Mouse (Mus musculus): ENCODE measurements around the gene Bricd5. TPM values are rescaled to one million over a fixed set of nuclear protein-coding genes. Genes with fewer than 3 reads are reported as not detected.
"Not testable (repeated sequence)": the region's sequence is repeated elsewhere in the genome, so short reads cannot be mapped to it uniquely, and the experiment has no call there.

Bricd5 gene
- polyA plus RNA-seq (2016; fragmentation: Nextera tagmentation; extraction: Ambion mirVana), result 0.18 TPM in 1 of 2 replicates, not detected in the other

GRCm38 (mm10) chr17:24473612-24474275 is at the start of gene Bricd5:
Gene Bricd5, plus strand, starts transcription at chr17:24473884.
- Histone ChIP-seq H3K4me3 (peak within 1 kb of the TSS; percentile 95), H3K4me2 (peak within 1 kb of the TSS; percentile 90), H3K4me1 (peaks cover 49% of the 10 kb centered on the region), H3K27ac (peak within 1 kb of the TSS; percentile 96), H3K9ac (peak within 1 kb of the TSS; percentile 99), H3K27me3 (replicated peaks) (no peaks in the 10 kb centered on the region), H3K9me3 (replicated peaks) (no peaks in the 10 kb centered on the region), H3K36me3 (peaks cover 64% of the 10 kb centered on the region)
- 78% methylated on average over 6 of the region's 6 CpGs for WGBS (ENCODE audit: insufficient replicate concordance)
- no peak for ATAC-seq

- no peak for ATAC-seq
- Histone ChIP-seq H3K9me3 (replicated peaks) (no peaks in the 10 kb centered on the region), H3K36me3 (peaks cover 64% of the 10 kb centered on the region), H3K27me3 (replicated peaks) (no peaks in the 10 kb centered on the region), H3K27ac (no peak overlapping the region), H3K4me1 (peaks cover 26% of the 10 kb centered on the region), H3K4me3 (no peak overlapping the region), H3K4me2 (no peak overlapping the region), H3K9ac (no peak overlapping the region)
- 79% methylated on average over 5 of the region's 5 CpGs for WGBS (ENCODE audit: insufficient replicate concordance)
These were observed 49.2 kb upstream of the Bricd5 start for GRCm38 (mm10) chr17:24424489-24424888.

GRCm38 (mm10) chr17:24425326-24425725 is 48.4 kb upstream of the Bricd5 start:
- H3K9me3 ChIP-seq (replicated peaks); H3K27me3 ChIP-seq (replicated peaks); ATAC-seq; H3K4me2 ChIP-seq; H3K4me3 ChIP-seq; H3K9ac ChIP-seq; H3K27ac ChIP-seq: not testable (repeated sequence)
- Histone ChIP-seq H3K4me1 (peaks cover 34% of the 10 kb centered on the region), H3K36me3 (peaks cover 64% of the 10 kb centered on the region)
- 92% methylated on average over 5 of the region's 8 CpGs for WGBS (ENCODE audit: insufficient replicate concordance)

GRCm38 (mm10) chr17:24425905-24426304 is 47.8 kb upstream of the Bricd5 start:
- Histone ChIP-seq H3K4me2 (peak overlapping the region; percentile 84), H3K9me3 (replicated peaks) (no peaks in the 10 kb centered on the region), H3K4me1 (peaks cover 40% of the 10 kb centered on the region), H3K9ac (peak overlapping the region; percentile 90; the same call in 1 of the 2 replicates), H3K36me3 (peaks cover 63% of the 10 kb centered on the region), H3K27ac (peak overlapping the region; percentile 94; the same call in 1 of the 2 replicates), H3K4me3 (peak overlapping the region; percentile 74), H3K27me3 (replicated peaks) (no peaks in the 10 kb centered on the region)
- 84% methylated on average over 7 of the region's 7 CpGs for WGBS (ENCODE audit: insufficient replicate concordance)
- no peak for ATAC-seq

GRCm38 (mm10) chr17:24426471-24427169 is 47.1 kb upstream of the Bricd5 start, which contains the start of gene Eci1:
Gene Eci1, plus strand, starts transcription at chr17:24426641.
- H3K9ac ChIP-seq, result peak within 1 kb of the TSS; percentile 90
- peak within 1 kb of the TSS; percentile 84 for H3K4me2 ChIP-seq
- peak within 1 kb of the TSS; percentile 94 for H3K27ac ChIP-seq
- peak; percentile 98 for ATAC-seq
- no peaks in the 10 kb centered on the region for H3K9me3 ChIP-seq (replicated peaks)
- H3K36me3 ChIP-seq, result peaks cover 59% of the 10 kb centered on the region
- peaks cover 40% of the 10 kb centered on the region for H3K4me1 ChIP-seq
- no peaks in the 10 kb centered on the region for H3K27me3 ChIP-seq (replicated peaks)
- H3K4me3 ChIP-seq, result peak within 1 kb of the TSS; percentile 74
- WGBS (ENCODE audit: insufficient replicate concordance), result under 1% methylated on average over 48 of the region's 48 CpGs

GRCm38 (mm10) chr17:24427170-24427557 is 46.5 kb upstream of the Bricd5 start:
- H3K4me2 ChIP-seq, result peak overlapping the region; percentile 84
- H3K9me3 ChIP-seq (replicated peaks), result no peaks in the 10 kb centered on the region
- H3K9ac ChIP-seq, result peak overlapping the region; percentile 90
- H3K36me3 ChIP-seq, result peaks cover 57% of the 10 kb centered on the region
- 3% methylated on average over 8 of the region's 8 CpGs for WGBS (ENCODE audit: insufficient replicate concordance)
- no peaks in the 10 kb centered on the region for H3K27me3 ChIP-seq (replicated peaks)
- peak overlapping the region; percentile 94 for H3K27ac ChIP-seq
- H3K4me3 ChIP-seq, result peak overlapping the region; percentile 74
- no peak for ATAC-seq
- peaks cover 40% of the 10 kb centered on the region for H3K4me1 ChIP-seq

GRCm38 (mm10) chr17:24429201-24429983 is 44.3 kb upstream of the Bricd5 start:
- ATAC-seq, result no peak
- H3K36me3 ChIP-seq, result peaks cover 51% of the 10 kb centered on the region
- H3K9me3 ChIP-seq (replicated peaks), result no peaks in the 10 kb centered on the region
- no peak overlapping the region for H3K4me3 ChIP-seq
- no peak overlapping the region for H3K4me2 ChIP-seq
- 0 out of 2 replicates have a peak overlapping the region, but pooled peaks have one; percentile 12 for H3K27ac ChIP-seq
- H3K9ac ChIP-seq, result no peak overlapping the region
- WGBS (ENCODE audit: insufficient replicate concordance), result 81% methylated on average over 14 of the region's 14 CpGs
- peaks cover 40% of the 10 kb centered on the region for H3K4me1 ChIP-seq
- no peaks in the 10 kb centered on the region for H3K27me3 ChIP-seq (replicated peaks)

- WGBS (ENCODE audit: insufficient replicate concordance), result 77% methylated on average over 5 of the region's 5 CpGs
- H3K9ac ChIP-seq, result no peak overlapping the region
- no peaks in the 10 kb centered on the region for H3K4me1 ChIP-seq
- peak; percentile 36; the same call in 1 of the 2 replicates for ATAC-seq
- H3K4me2 ChIP-seq, result no peak overlapping the region
- no peak overlapping the region for H3K4me3 ChIP-seq
- H3K36me3 ChIP-seq, result peaks cover 92% of the 10 kb centered on the region
- no peak overlapping the region for H3K27ac ChIP-seq
- no peaks in the 10 kb centered on the region for H3K27me3 ChIP-seq (replicated peaks)
- no peaks in the 10 kb centered on the region for H3K9me3 ChIP-seq (replicated peaks)
These were observed 36.7 kb upstream of the Bricd5 start for GRCm38 (mm10) chr17:24437016-24437415.

- 89% methylated on average over 8 of the region's 8 CpGs for WGBS (ENCODE audit: insufficient replicate concordance)
- Histone ChIP-seq H3K9ac (no peak overlapping the region), H3K27ac (no peak overlapping the region), H3K4me2 (no peak overlapping the region), H3K4me1 (no peaks in the 10 kb centered on the region), H3K9me3 (replicated peaks) (no peaks in the 10 kb centered on the region), H3K36me3 (peaks cover 100% of the 10 kb centered on the region), H3K27me3 (replicated peaks) (no peaks in the 10 kb centered on the region), H3K4me3 (no peak overlapping the region)
- ATAC-seq, result no peak
These were observed 33.3 kb upstream of the Bricd5 start for GRCm38 (mm10) chr17:24440377-24440776.

- Histone ChIP-seq H3K9ac (no peak overlapping the region), H3K36me3 (peaks cover 100% of the 10 kb centered on the region), H3K4me3 (no peak overlapping the region), H3K9me3 (replicated peaks) (no peaks in the 10 kb centered on the region), H3K27me3 (replicated peaks) (no peaks in the 10 kb centered on the region), H3K4me1 (no peaks in the 10 kb centered on the region), H3K4me2 (no peak overlapping the region), H3K27ac (no peak overlapping the region)
- 46% methylated on average over 2 of the region's 2 CpGs for WGBS (ENCODE audit: insufficient replicate concordance)
- no peak for ATAC-seq
These were observed 32.5 kb upstream of the Bricd5 start for GRCm38 (mm10) chr17:24441148-24441547.

GRCm38 (mm10) chr17:24442107-24442506 is 31.6 kb upstream of the Bricd5 start:
- no peaks in the 10 kb centered on the region for H3K4me1 ChIP-seq
- no peaks in the 10 kb centered on the region for H3K9me3 ChIP-seq (replicated peaks)
- H3K4me3 ChIP-seq, result no peak overlapping the region
- ATAC-seq, result no peak
- H3K27ac ChIP-seq, result no peak overlapping the region
- 86% methylated on average over 14 of the region's 14 CpGs for WGBS (ENCODE audit: insufficient replicate concordance)
- peaks cover 100% of the 10 kb centered on the region for H3K36me3 ChIP-seq
- H3K27me3 ChIP-seq (replicated peaks), result no peaks in the 10 kb centered on the region
- no peak overlapping the region for H3K4me2 ChIP-seq
- no peak overlapping the region for H3K9ac ChIP-seq
